Mouse (Mus musculus) common myeloid progenitor, adult 5-6 weeks (primary cell): ENCODE measurements around the gene Dph5. TPM values are rescaled to one million over a fixed set of nuclear protein-coding genes. Genes with fewer than 3 reads are reported as not detected.

Source experiments
- ATAC-seq: replicated peaks from 2 replicates; pipeline ENCODE4 v1.8.0; 2016; ENCODE audit warnings: low read depth, mild to moderate bottlenecking, moderate TSS enrichment, inconsistent platforms; ENCODE audit not compliant: poor library complexity, severe bottlenecking
- total RNA-seq: library from RNA; stranded (forward); fragments of 200-1000, 187-1606 nt; gene quantifications from 2 replicates; pipeline ENCODE4 v1.2.3, GENCODE M21; 2017

Dph5 gene
- total RNA-seq, 1 experiment from 2014 or later = 76.1 TPM

DNA sequence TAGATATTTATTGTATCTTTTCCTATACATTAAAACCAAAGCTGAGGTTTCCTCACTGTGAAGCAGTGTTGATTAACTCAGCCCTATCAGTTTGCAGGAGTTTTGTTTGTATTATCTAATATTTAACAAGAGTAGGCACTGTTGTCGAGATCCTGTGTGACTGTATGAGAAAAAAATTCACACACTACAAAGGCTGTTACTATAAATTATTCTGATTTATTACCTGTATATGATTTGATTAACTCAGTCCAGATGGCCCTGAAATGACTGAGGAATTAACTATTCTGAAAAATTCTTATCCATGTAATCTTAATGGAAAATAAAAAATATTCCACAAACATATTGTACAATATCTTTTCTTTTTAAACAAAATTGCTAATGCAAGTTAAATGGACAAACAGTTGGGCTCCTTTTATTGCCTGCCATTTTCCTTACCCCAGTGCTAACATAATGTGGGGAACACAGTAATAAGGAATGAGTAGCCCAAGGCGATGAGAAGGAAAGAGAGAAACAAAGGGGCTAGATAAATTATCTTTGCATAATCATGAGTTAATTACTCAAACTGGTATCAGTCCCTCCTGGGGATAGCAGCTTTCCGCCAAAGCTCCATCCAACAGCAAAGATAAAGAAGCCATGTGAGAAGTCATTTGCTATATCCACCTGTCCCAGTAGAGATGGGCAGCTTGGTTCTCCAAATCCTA lies 61.7 kb downstream of the Dph5 start:
- ATAC-seq = no peak

DNA sequence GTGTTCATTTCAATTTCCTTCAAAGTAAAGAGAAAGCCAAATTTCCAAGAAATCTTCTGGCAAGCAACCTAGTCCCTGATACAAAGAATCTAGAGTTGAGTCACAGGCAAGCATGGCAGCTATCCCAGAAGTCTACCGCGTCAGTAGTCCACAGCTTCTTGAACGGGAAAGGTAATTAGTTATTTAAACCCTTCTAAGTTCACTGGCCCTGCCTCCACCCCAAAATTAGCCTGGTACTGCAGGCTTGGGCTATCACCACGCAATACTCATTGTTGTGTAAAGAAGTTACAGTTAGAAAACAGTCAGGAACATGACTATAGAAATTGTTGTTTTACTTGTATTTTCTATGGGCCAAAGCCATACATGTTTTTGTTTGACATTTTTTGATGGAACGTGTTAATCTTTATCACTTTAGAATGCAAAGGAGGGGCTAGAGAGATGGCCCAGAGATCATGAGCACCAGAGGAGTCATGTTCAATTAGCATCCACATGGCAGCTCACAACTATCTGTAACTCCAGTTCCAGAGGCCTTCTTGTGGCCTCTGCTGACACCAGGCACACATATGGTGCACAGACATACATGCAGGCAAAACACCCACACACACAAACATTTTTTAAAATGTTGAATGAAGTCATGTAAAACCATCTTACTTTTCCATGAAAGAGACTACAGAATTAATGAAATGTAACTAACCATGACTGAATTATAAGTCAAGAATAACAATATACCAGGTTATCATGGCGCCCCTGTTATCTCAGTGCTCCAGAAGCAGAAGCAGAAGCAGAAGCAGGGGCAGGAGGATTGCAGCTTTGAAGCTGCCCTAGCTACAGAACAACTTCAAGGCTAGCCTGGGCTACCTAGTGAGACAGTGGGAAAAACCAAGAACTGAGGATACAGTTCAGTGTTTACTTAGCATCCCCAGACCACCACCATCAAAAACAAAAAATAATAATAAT lies 62.6 kb downstream of the Dph5 start:
- ATAC-seq = no peak

DNA sequence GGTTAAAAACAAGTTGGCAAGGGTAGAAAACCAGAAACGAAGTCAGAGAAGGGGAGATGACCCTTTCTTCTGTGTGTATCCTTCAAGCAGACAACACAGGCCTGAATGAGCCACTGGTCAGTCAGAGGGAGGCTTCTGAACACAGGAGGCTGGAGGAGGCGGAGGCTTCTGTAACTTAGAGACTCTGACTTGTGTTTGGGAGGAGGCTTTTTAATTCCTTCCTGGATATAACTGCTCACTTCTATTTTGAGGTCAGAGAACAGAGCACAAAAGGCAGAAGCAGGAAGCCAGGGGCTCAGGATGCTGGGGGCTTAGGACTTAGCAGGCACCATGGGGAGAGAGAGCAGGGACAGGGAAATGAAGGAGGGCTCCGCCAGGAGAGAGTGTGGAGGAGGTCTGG lies 63.6 kb downstream of the Dph5 start:
- ATAC-seq = no peak

DNA sequence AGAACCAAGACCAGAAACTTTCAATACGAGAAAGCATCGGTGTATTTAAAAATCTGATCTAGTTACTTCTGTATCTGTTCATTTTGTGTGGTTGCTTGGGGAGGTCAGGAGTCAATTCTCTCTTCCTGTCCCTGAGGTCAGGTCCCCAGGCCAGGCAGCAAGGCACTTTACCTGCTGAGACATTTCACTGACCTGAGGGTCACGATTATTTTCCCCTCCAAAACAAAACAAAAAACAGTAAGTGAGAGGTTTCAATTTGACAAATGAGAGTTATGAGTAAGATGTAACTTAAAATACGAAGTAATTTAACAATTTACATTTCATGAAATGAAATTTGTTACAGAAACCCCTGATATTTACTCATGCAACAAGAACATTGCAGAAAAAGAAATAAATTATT lies 64.7 kb downstream of the Dph5 start:
- ATAC-seq = no peak

DNA sequence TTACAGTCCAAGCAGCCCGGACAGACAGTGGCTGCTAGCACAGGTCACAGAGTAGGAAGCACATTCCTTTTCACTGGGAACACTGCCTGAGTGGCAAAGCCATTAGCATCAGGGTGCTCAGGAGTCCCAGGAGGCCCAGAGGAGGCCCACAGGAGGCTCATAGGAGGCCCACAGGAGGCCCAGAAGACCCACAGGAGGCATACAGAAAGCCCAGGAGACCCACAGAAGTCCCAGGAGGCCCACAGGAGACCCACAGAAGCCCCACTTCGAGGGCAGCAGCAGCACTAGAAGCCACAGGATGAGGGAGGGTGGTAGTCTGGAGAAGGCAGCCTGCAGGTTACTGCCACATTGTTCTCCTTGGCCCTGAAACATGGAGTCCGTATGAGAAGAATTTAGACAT lies 65.5 kb downstream of the Dph5 start:
- ATAC-seq = no peak

DNA sequence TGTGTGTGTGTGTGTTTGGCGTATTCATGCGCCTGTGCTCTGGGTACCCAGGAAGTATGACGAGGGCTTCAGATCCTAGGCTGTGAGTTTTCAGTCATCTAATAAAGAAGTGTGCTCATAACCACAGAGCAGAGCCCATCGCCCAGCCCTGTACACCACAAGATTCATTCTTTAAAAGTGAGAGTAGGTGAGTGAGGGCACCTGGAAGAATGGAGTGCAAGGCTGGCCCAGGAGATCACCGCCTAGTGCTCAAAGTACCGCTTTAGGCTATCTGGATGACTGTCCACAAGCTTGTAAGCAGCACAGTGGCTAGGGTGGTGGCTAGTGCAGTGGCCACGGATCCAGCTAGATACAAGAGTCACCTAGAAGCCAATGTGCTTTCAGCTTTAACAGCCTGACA lies 69.6 kb downstream of the Dph5 start:
- no peak for ATAC-seq

DNA sequence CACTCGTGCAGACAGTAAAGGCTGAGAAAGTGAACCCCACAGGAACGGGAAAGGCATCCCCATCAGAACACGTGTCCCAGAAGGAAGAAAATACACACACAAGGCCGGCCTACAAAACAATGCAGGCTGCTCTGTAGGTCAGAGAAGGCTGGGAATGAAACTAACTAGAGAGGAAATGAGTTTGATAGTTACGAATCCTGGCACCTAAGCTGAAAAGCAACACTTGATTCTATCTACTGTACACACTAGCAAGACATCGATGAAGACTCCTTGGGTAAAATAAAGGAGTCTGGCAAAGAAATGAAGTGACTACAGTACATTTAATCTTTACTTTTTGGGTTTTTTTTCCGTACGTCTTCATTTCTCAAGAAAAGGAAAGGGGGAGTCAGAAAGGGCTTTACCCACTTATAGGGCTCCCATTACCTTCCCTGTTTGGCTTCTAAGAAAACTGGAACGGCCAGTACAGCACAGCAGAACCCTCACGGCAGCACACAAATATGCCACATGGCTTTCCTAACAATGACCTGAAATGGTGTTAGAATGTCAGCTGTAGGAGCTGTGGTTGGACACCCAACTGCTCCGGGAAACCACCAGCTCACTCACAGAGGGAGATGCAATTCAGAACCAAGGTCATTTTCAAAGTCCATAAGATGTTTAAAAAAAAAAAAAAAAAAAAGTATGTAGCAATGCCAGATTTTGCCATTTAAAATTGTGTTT lies 73.8 kb downstream of the Dph5 start:
- ATAC-seq = no peak

DNA sequence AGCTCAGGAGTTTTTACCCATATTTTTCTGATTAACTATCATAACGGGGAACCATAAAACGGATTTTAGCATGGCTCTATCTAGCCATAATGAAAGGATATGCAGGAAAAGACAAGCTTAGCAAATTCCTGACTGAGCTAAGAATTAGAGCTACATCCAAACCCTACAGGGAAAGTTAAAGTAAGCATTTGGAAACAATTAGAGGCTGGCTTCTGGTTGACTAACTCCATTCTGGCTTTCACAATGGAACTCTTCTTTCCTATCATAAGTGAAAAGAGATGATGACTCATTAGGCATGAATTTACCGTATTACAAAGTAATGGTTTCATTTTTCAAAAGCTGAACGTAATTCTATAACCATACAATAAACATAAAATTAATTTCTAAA lies 74.4 kb downstream of the Dph5 start:
- no peak for ATAC-seq

DNA sequence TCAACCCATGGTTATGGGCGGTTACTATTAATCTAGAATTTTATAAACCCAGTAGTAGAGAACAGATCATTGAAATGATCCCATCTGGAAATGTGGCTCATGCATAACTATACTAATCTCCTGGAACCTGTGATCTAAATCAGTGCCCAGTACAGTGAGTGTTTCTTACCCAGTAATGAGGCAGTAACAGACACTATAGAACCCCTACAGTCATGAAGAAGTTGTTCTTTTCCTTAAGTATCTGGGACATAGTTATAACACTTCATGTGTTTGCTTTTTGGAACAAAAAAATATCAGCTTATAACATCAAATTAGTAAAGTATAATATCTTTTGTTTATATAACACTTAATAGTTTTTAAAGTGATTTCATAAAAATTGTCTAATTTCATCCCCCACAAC lies 76.0 kb downstream of the Dph5 start:
- ATAC-seq = no peak

DNA sequence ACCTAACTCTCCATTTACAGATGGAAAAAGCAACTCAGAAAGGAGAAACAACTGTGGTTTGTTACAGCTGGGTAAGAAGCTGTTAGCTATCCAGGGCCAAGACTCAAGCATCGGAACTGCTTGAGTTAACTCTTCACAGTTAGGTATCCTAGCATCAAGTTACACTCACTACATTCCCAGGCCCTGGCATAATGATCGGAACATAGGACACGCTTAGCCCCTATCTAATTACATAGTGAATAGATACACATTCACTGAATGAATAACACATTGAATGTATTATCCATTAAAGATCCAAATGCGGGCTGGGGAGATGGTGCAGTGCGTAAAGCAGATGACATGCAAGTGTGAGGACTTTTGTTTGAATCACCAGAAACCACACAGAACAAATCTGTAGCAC lies 76.4 kb downstream of the Dph5 start:
- no peak for ATAC-seq

DNA sequence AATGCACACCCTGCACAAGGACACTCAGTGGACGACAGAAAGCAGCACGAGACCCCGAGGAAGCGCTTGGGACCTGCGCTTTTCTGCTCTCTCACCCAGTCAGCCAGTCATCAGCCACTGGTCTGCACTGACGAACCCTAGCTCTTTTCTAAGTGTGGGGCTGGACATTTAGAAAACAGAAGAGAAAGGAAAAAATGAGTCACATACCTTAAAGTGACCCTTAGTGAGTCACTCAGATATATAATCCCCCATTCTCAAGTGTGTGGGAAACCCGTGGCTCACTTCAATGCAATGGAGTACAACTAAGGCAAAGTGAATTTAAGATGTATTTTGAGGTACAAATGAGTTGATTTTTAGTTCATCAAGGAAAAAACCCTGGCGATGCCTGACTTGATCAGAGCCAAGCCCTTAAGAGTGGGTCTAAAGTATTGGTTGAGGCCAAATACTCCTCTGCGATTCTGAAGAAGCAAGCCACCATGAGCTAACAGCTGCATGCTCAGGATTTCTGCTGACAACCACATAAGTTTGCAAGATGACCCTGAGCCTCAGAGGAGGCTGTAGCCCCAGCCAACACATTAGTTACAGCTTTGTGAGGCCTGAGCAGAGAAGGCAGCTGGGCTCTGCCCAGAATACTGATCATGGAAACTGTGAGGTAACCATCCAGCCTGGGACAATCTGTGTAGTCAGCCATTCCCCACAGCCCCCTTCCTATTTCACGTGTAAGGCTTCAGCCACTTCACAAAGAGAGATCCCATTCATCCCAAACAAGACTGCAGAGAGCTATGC lies 81.3 kb downstream of the Dph5 start:
- ATAC-seq = no peak

DNA sequence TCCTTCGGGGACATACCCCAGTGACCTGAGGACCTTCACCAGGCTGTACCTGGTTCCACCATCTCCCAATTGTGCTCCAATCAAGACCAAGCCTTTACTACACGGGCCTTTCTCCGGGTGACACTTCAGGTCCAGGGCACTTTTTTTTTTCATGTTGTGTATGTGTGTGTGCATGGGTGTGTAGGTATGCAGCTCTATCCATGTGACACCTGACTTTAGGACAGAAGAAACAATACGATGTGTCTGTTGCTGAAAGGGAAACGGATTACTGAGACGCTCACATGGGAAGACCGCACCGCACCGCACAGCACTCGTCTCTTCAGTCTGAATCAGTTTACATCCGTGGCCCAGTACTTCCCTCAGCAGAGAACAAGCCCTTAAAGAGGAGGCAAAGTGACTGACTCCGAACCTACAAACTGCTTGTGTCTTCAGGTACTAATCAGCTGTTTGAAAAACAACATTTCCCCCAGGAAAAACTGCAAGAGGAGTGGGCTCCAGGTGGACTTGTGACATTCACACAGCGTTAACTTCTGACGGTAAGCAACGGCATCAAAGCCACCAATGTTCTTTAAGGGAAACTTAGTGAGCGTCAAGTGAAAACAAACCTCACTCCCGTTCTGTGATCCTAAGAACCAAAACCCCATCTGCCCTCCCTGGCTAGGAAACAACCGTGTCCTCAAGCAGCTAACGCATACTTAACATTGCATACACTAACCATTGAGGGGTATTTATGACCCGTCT lies 83.6 kb downstream of the Dph5 start:
- ATAC-seq = no peak

DNA sequence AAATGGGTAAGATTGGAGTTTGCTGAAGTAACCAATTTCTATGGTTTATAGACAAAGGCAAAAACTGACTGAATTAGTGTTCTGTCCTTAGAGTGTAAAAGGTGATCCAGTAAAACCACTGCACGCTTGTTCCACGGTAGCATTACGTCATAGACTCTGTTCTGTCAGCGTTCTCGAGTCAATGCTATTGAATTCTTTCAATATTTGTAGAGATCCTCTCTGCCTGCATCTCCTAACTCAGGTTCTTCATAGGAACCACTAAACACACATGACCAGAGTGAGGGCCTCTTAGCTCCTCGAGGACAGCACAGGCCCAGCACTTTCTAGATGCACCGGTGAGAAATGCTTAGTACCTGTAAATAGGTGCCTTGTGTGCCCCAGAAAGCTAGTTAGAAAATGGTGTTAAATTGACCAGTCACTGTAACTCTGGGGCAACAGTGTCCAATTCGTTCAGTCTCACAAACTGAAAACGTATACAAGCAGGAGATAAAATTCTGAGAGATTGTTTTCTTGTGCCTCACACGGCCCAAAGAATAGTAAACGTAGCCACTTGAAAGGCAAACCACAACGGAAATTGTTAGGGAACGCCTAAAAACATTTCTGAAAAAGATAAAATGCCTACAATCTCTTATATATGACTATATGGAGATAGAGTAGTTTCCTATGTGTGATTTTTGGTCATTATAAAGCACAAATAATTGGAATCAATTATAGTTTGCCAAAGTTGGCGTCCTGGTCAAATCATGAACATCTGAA lies 84.4 kb downstream of the Dph5 start:
- no peak for ATAC-seq

DNA sequence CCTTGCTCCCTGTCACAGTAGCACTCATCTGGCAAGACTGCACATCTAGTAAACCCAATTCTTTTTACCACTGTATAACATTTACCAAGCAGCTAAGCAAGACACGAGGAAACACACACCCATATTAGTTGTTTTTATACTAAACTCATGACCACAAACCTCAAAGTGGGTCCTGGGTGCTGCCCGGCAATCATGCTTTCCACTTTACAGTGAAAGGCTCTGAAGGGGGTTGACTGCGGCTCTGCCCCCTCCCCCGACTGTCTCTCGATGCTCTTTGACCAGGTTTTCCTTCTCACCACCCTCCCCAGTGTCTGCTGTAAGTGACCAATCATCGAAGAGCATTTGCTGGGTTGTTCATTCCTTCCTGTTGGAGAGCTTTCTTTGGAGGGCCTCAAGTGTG lies 86.6 kb downstream of the Dph5 start:
- no peak for ATAC-seq

DNA sequence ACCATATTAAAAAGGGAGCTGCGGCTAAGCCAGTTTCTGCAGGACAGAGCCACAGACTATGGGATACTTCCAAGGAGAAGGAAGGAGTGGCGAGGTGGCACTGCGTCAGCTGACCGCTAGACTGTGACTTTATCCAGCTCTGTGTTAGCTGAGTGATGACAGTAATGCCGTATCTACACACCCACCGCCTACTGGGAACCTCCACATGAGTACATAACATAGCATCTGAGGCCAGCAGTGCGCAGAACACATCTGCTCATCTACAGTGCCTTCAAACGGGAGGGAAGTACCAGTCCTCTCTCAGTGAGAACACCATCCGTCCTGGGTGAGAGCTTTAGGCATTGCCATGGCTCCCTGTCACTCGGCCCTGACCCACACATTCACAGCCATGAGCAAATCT lies 87.4 kb downstream of the Dph5 start:
- ATAC-seq = no peak

DNA sequence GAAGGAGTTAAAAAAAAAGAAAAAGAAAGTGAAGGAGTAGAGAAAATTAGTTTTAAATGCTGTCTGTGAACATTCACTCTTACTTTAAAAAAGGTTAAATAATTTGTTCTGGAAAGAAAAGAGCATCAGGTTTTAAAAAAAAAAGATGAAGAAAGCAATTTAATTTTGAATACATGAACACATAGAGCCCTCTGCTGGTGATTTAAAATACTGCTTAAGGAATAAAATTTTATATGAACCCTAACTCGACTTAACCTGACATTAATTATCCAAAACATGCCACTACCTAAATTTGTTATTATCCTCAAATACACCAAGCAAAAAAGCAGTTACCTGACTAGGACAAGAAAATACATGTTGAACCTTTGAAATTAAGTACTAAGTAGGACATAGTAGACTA lies 91.4 kb downstream of the Dph5 start:
- ATAC-seq = peak; percentile 50; the same call in 1 of the 2 replicates

DNA sequence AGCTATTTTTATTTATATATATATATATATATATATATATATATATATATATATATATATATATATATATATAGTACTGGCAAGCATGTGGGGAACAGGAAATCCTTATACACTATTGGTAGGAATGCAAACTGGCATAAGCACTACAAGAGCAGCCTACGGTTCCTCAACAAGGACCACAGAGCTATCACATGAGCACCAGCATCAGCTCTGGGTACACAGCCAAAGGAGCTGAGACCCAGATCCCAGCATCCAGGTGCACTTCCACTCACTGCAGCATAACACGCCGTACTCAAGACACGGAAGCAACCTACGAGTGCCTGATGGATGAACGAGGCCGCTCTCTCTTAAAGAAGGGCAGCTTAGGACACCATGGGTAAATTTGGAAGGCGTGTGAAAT lies 95.6 kb downstream of the Dph5 start:
- no peak for ATAC-seq
